Mouse (Mus musculus) CH12.LX (cell line): ENCODE results near the gene Hmgcll1. TPM values are rescaled to one million over a fixed set of nuclear protein-coding genes. Genes with fewer than 3 reads are reported as not detected.

ENCODE experiments used
- DNase-seq: peaks from one replicate; pipeline ENCODE4 v3.0.0-alpha.2; 2013; ENCODE audit errors: extremely low read depth
- H3K27ac ChIP-seq: 2 replicates; pipeline ENCODE4 v1.5.1; 2012; ENCODE audit warnings: low read depth, mild to moderate bottlenecking, control low read depth, moderate library complexity; ENCODE audit not compliant: insufficient read depth
- H3K27me3 ChIP-seq: replicated peaks from 2 replicates; pipeline ENCODE3; 2012; ENCODE audit warnings: inconsistent platforms
- H3K36me3 ChIP-seq, 2 experiments: replicated peaks in 1 of 2; 2 replicates each; pipeline versions ENCODE3 to v1.6.1; 2012; ENCODE audit warnings: inconsistent platforms in 1 of 2, low read length in 1 of 2, mild to moderate bottlenecking in 1 of 2, mixed read lengths in 1 of 2, moderate library complexity in 1 of 2; ENCODE audit not compliant: control insufficient read depth in 1 of 2, insufficient read depth in 1 of 2
- H3K4me1 ChIP-seq, 2 experiments: 2 replicates each; pipeline ENCODE4 v1.6.1; 2012; ENCODE audit warnings: inconsistent platforms in 1 of 2, moderate library complexity in 1 of 2; ENCODE audit not compliant: insufficient read depth in 2 of 2, control insufficient read depth in 1 of 2
- H3K4me2 ChIP-seq: 2 replicates; pipeline ENCODE4 v1.6.1; 2012; ENCODE audit warnings: low read depth, mild to moderate bottlenecking, control low read depth; ENCODE audit not compliant: poor library complexity, insufficient read depth, severe bottlenecking
- H3K4me3 ChIP-seq, 3 experiments: fragments of 150-350 bp in 1 of 3; sonication (generic) in 1 of 3; replicated peaks in 1 of 3; 2 replicates each; pipeline versions ENCODE3 to v1.5.1; 2011 to 2012; ENCODE audit warnings: low read depth in 2 of 3, low read length in 2 of 3, mild to moderate bottlenecking in 2 of 3, moderate library complexity in 2 of 3, control low read depth in 1 of 3, improper control_type of control experiment in 1 of 3, inconsistent platforms in 1 of 3, mixed read lengths in 1 of 3; ENCODE audit not compliant: poor library complexity in 1 of 3
- H3K79me2 ChIP-seq: replicated peaks from 2 replicates; pipeline ENCODE4 v1.6.1; 2012; ENCODE audit warnings: mild to moderate bottlenecking, moderate library complexity; ENCODE audit not compliant: control insufficient read depth, poor library complexity, insufficient read depth, severe bottlenecking; ENCODE audit errors: extremely low read depth
- H3K9ac ChIP-seq: 2 replicates; pipeline ENCODE4 v1.6.1; 2012; ENCODE audit warnings: low read depth, mild to moderate bottlenecking, control low read depth, moderate library complexity; ENCODE audit not compliant: insufficient read depth
- H3K9me3 ChIP-seq: replicated peaks from 2 replicates; pipeline ENCODE3; 2012; ENCODE audit warnings: low read length, inconsistent platforms, mixed read lengths
- BHLHE40 ChIP-seq: IDR thresholded peaks from 2 replicates; pipeline ENCODE4 v1.6.1; 2011; ENCODE audit warnings: mild to moderate bottlenecking, low read depth, low read length, improper control_type of control experiment
- ELF1 ChIP-seq: IDR thresholded peaks from 2 replicates; pipeline ENCODE4 v1.6.1; 2014; ENCODE audit warnings: low read depth, mild to moderate bottlenecking, inconsistent platforms, low read length, improper control_type of control experiment
- EP300 ChIP-seq: IDR thresholded peaks from 2 replicates; pipeline ENCODE4 v1.6.1; 2011; ENCODE audit warnings: low read length, improper control_type of control experiment
- GABPA ChIP-seq: IDR thresholded peaks from 2 replicates; pipeline ENCODE4 v1.6.1; 2012; ENCODE audit warnings: low read depth, low read length, improper control_type of control experiment, inconsistent platforms; ENCODE audit not compliant: insufficient replicate concordance
- HCFC1 ChIP-seq: IDR thresholded peaks from 2 replicates; pipeline ENCODE4 v1.6.1; 2012; ENCODE audit warnings: low read depth, mild to moderate bottlenecking, inconsistent platforms, low read length, improper control_type of control experiment
- IRF4 ChIP-seq: IDR thresholded peaks from 2 replicates; pipeline ENCODE4 v1.6.1; 2014; ENCODE audit warnings: low read depth, mild to moderate bottlenecking, inconsistent platforms, low read length, improper control_type of control experiment
- KAT2A ChIP-seq: IDR thresholded peaks from 2 replicates; pipeline ENCODE4 v1.6.1; 2012; ENCODE audit warnings: low read length, improper control_type of control experiment, inconsistent platforms; ENCODE audit not compliant: insufficient replicate concordance
- MAFK ChIP-seq: IDR thresholded peaks from 2 replicates; pipeline ENCODE4 v1.6.1; 2011; ENCODE audit warnings: low read length, improper control_type of control experiment; ENCODE audit not compliant: insufficient replicate concordance
- MAX ChIP-seq: IDR thresholded peaks from 2 replicates; pipeline ENCODE4 v1.6.1; 2011; ENCODE audit warnings: low read length, improper control_type of control experiment
- MYC ChIP-seq: IDR thresholded peaks from 2 replicates; pipeline ENCODE4 v1.6.1; 2011; ENCODE audit warnings: low read depth, mild to moderate bottlenecking, improper control_type of control experiment, low read length
- NELFE ChIP-seq: IDR thresholded peaks from 2 replicates; pipeline ENCODE4 v1.6.1; 2011; ENCODE audit warnings: low read depth, low read length, improper control_type of control experiment
- NRF1 ChIP-seq: IDR thresholded peaks from 2 replicates; pipeline ENCODE4 v1.6.1; 2014; ENCODE audit warnings: low read depth, mild to moderate bottlenecking, inconsistent platforms, low read length, improper control_type of control experiment, moderate library complexity
- PAX5 ChIP-seq: IDR thresholded peaks from 2 replicates; pipeline ENCODE4 v1.6.1; 2012; ENCODE audit warnings: low read length, inconsistent platforms, mixed read lengths
- POLR2A ChIP-seq: IDR thresholded peaks from 2 replicates; pipeline ENCODE4 v1.6.1; 2011; ENCODE audit warnings: low read depth, mild to moderate bottlenecking, improper control_type of control experiment, low read length
- POLR2AphosphoS2 ChIP-seq: IDR thresholded peaks from 2 replicates; pipeline ENCODE4 v1.6.1; 2011; ENCODE audit warnings: low read depth, low read length, improper control_type of control experiment
- RCOR1 ChIP-seq: conservative IDR thresholded peaks from 2 replicates; pipeline ENCODE4 v1.6.1; 2012; ENCODE audit warnings: low read depth, mild to moderate bottlenecking, inconsistent platforms, low read length, improper control_type of control experiment
- SMC3 ChIP-seq: IDR thresholded peaks from 2 replicates; pipeline ENCODE4 v1.6.1; 2011; ENCODE audit warnings: low read depth, low read length, improper control_type of control experiment
- TCF12 ChIP-seq: IDR thresholded peaks from 2 replicates; pipeline ENCODE4 v1.6.1; 2014; ENCODE audit warnings: low read depth, mild to moderate bottlenecking, inconsistent platforms, low read length, improper control_type of control experiment
- USF1 ChIP-seq: IDR thresholded peaks from 2 replicates; pipeline ENCODE4 v1.6.1; 2014; ENCODE audit warnings: low read depth, mild to moderate bottlenecking, inconsistent platforms, low read length, improper control_type of control experiment
- USF2 ChIP-seq: conservative IDR thresholded peaks from 2 replicates; pipeline ENCODE4 v1.6.1; 2011; ENCODE audit warnings: low read depth, low read length, improper control_type of control experiment
- ZMIZ1 ChIP-seq: IDR thresholded peaks from 2 replicates; pipeline ENCODE4 v1.6.1; 2012; ENCODE audit warnings: low read depth, mild to moderate bottlenecking, inconsistent platforms, low read length, improper control_type of control experiment
- ZNF384 ChIP-seq: IDR thresholded peaks from 2 replicates; pipeline ENCODE4 v1.6.1; 2012; ENCODE audit warnings: low read depth, low read length, improper control_type of control experiment, inconsistent platforms
- dilution Hi-C: fragments of 300-500 bp; cut with MboI; formaldehyde crosslinking; loops from 2 replicates; pipeline ENCODE4 v1.14.3; 2020; ENCODE audit warnings: low sequenced_read_pairs; ENCODE audit not compliant: extremely low pct_unique_long_range_greater_than_20kb, extremely low pct_ligation_motif_present
- in situ Hi-C: fragments of 300-500 bp; cut with MboI; formaldehyde crosslinking; loops from 3 replicates; pipeline ENCODE4 v1.14.3; 2019; ENCODE audit warnings: low sequenced_read_pairs, low pct_ligation_motif_present, low pct_unique_long_range_greater_than_20kb, mixed read lengths
- polyA plus RNA-seq: library from polyadenylated mRNA; unstranded; fragments of >175 nt; gene quantifications from 2 replicates; pipeline ENCODE4 v1.2.1, GENCODE M21; 2012; ENCODE audit warnings: low read depth; ENCODE audit not compliant: insufficient read length
- total RNA-seq, 2 experiments: library from RNA; depleted of rRNA; stranded (reverse); fragments of 300-350 nt in 1 of 2; fragments of >200 nt in 1 of 2; gene quantifications; 2 replicates each; pipeline ENCODE4 v1.2.3; 2012 to 2014

Gene Hmgcll1
- total and polyA plus RNA-seq, 3 experiments: 0.08 to 0.12 TPM; not detected in 1

DNA sequence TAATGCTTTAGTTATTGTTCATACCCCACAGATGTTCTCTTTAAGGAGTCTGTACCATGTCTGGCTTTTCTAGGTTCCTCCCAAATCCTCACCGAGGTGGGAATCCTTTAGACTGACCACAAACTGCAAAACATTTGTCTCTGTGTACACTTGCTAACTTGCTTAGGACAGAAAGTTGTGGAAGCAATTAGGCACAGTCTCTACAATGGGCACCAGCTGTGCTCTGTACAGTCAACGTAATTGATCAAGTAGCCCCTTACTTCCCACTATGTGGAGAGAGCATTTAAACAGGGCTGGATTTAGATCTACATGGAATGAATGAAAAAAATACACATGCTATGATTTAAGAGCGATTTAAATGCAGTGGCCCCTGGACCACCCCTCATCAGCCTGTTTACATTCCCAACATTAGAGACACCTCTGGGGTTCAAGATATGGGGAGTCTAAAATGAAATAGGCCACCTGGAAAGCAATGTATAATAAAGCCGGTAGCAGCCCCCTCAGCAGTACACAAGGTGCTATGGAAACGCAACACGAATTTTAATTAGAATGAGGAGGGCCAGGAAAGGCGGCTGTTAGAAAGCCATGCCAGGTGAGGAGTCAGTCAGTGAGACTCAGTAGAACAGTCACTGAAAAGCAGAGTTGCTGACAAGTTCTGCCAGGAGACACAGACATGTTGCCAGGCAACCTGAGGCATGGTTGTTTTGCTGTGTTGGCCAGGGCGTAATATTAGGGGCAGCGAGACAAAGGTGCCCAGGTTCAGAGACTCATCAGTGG lies 23.9 kb downstream of the Hmgcll1 start:
- H3K36me3 ChIP-seq: no peaks in the 10 kb centered on the region
- no peaks in the 10 kb centered on the region for H3K79me2 ChIP-seq
- H3K4me2 ChIP-seq: no peak overlapping the region
- in situ Hi-C loops: no loop called here
- TF ChIP-seq USF2 (no peak), HCFC1 (no peak), USF1 (no peak), POLR2AphosphoS2 (no peak), MAX (no peak), ELF1 (no peak), TCF12 (no peak), NRF1 (no peak), SMC3 (no peak), KAT2A (no peak), BHLHE40 (no peak)
- TF ChIP-seq, all 38 proteins: peak for 0
- dilution Hi-C loops: no loop called here
- Histone ChIP-seq H3K9me3 (no peaks in the 10 kb centered on the region), H3K9ac (no peak overlapping the region), H3K4me1 (peaks cover 0 to 7% of the 10 kb centered on the region in 2 experiments; a peak in 2 of 4 replicates), H3K27ac (no peak overlapping the region), H3K4me3 (no peak overlapping the region), H3K27me3 (no peaks in the 10 kb centered on the region)
- DNase-seq: no peak

DNA sequence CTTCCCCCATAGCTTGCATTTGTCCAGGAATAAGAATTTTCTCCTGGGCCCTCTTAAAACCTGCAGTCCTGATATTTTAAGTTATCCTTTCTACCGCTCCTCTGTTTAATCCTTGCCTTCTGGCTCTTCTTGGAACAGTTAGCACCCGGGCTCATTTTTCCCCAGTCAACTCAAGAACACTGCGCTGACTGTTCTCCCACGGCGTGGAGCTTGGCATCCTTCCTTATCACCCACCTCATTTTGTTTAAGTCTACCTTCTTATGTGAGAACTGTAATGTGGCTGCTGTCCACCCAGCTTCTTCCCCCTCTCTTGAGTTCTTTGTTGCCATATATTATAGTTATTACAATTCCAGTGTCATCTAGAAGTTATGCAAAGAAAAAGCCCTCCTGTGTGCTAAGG lies 25.1 kb downstream of the Hmgcll1 start:
- H3K4me3 ChIP-seq: no peak overlapping the region
- H3K27ac ChIP-seq: no peak overlapping the region
- H3K79me2 ChIP-seq: no peaks in the 10 kb centered on the region
- H3K9me3 ChIP-seq: no peaks in the 10 kb centered on the region
- no peak for DNase-seq
- H3K9ac ChIP-seq: no peak overlapping the region
- TF ChIP-seq POLR2A: no peak
- TF ChIP-seq NELFE: no peak
- dilution Hi-C loops: no loop called here
- no peak overlapping the region for H3K4me2 ChIP-seq
- in situ Hi-C loops: no loop called here
- no peaks in the 10 kb centered on the region for H3K36me3 ChIP-seq
- H3K4me1 ChIP-seq: peaks cover 0 to 7% of the 10 kb centered on the region in 2 experiments; a peak in 2 of 4 replicates
- H3K27me3 ChIP-seq: no peaks in the 10 kb centered on the region

DNA sequence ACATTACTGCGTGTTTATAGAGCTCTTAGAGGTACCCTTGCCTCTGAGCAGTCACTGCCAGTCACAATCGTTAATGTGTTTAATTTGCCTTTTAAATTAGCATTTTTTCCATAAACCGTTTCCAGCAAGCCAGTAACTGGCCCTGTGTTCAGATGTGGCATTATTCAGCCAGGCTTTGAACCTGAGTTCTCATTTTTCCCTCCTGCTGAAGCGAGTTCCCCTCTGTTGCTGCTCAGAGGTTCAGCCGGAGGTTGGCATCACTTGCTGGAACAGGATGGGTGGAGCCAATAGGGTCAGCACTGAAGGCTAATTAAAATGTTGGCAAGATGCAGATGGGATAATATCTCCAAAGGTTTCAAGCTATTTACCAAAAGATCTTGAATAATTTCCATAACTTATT lies 28.7 kb downstream of the Hmgcll1 start:
- no peaks in the 10 kb centered on the region for H3K27me3 ChIP-seq
- H3K4me1 ChIP-seq: peaks cover 0 to 7% of the 10 kb centered on the region in 2 experiments; a peak in 2 of 4 replicates
- H3K4me3 ChIP-seq: no peak overlapping the region
- TF ChIP-seq EP300 (no peak), POLR2A (no peak), GABPA (no peak), ZNF384 (no peak), MAFK (no peak), PAX5 (no peak), ZMIZ1 (no peak), IRF4 (no peak), RCOR1 (no peak), MYC (no peak)
- no peak overlapping the region for H3K9ac ChIP-seq
- H3K9me3 ChIP-seq: no peaks in the 10 kb centered on the region
- no peak overlapping the region for H3K27ac ChIP-seq
- no peak for DNase-seq
- H3K79me2 ChIP-seq: no peaks in the 10 kb centered on the region
- in situ Hi-C loops: no loop called here
- H3K4me2 ChIP-seq: no peak overlapping the region
- dilution Hi-C loops: no loop called here
- H3K36me3 ChIP-seq: no peaks in the 10 kb centered on the region
